Mouse (Mus musculus) MEL (cell line): ENCODE results near the gene Rubcn. TPM values are rescaled to one million over a fixed set of nuclear protein-coding genes. Genes with fewer than 3 reads are reported as not detected.
A peak's percentile ranks its signal among the peaks of the same experiment; 100 is the strongest.
"Not testable (repeated sequence)": the region's sequence is repeated elsewhere in the genome, so short reads cannot be mapped to it uniquely, and the experiment has no call there.

ENCODE experiments used
- DNase-seq: peaks from one replicate; pipeline ENCODE4 v3.0.0; 2011; ENCODE audit warnings: low read depth, low spot score
- H3K27ac ChIP-seq: 2 replicates; pipeline ENCODE4 v1.5.1; 2012; ENCODE audit warnings: low read depth, mild to moderate bottlenecking, control low read depth, low read length, moderate library complexity; ENCODE audit not compliant: control insufficient read depth
- H3K27me3 ChIP-seq, 2 experiments: fragments of 150-350 bp in 1 of 2; sonication (generic) in 1 of 2; 2 replicates each; pipeline ENCODE4 v1.6.1; 2012; ENCODE audit warnings: low read length in 2 of 2, mild to moderate bottlenecking in 2 of 2, improper control_type of control experiment in 1 of 2, moderate library complexity in 1 of 2; ENCODE audit not compliant: insufficient read depth in 2 of 2, control insufficient read depth in 1 of 2
- H3K36me3 ChIP-seq, 2 experiments: 2 replicates each; pipeline ENCODE4 v1.6.1; 2012 to 2014; ENCODE audit warnings: low read length in 2 of 2, improper control_type of control experiment in 1 of 2, inconsistent platforms in 1 of 2, mild to moderate bottlenecking in 1 of 2; ENCODE audit not compliant: insufficient read depth in 2 of 2, control insufficient read depth in 1 of 2
- H3K4me1 ChIP-seq, 2 experiments: fragments of 150-350 bp in 1 of 2; sonication (generic) in 1 of 2; 2 replicates each; pipeline ENCODE4 v1.6.1; 2012; ENCODE audit warnings: low read length in 2 of 2, improper control_type of control experiment in 1 of 2, mild to moderate bottlenecking in 1 of 2; ENCODE audit not compliant: insufficient read depth in 2 of 2, control insufficient read depth in 1 of 2
- H3K4me3 ChIP-seq, 2 experiments: fragments of 150-350 bp in 1 of 2; sonication (generic) in 1 of 2; 2 replicates each; pipeline ENCODE4 v1.5.1; 2012; ENCODE audit warnings: low read depth in 2 of 2, low read length in 2 of 2, mild to moderate bottlenecking in 2 of 2, moderate library complexity in 2 of 2, control low read depth in 1 of 2, improper control_type of control experiment in 1 of 2; ENCODE audit not compliant: control insufficient read depth in 1 of 2, insufficient read depth in 1 of 2
- H3K79me2 ChIP-seq: 2 replicates; pipeline ENCODE4 v1.6.1; 2012; ENCODE audit warnings: mild to moderate bottlenecking, low read length, moderate library complexity; ENCODE audit not compliant: control insufficient read depth, poor library complexity, insufficient read depth
- H3K9ac ChIP-seq: 2 replicates; pipeline ENCODE4 v1.6.1; 2012; ENCODE audit warnings: low read depth, mild to moderate bottlenecking, control low read depth, low read length, moderate library complexity; ENCODE audit not compliant: control insufficient read depth, poor library complexity, severe bottlenecking
- H3K9me3 ChIP-seq: fragments of 150-350 bp; sonication (generic); replicated peaks from 2 replicates; pipeline ENCODE4 v1.6.1; 2012; ENCODE audit warnings: mild to moderate bottlenecking, low read length, improper control_type of control experiment, moderate library complexity; ENCODE audit not compliant: insufficient read depth
- CHD1 ChIP-seq: IDR thresholded peaks from 2 replicates; pipeline ENCODE4 v1.6.1; 2012; ENCODE audit warnings: low read depth, mild to moderate bottlenecking, inconsistent platforms, low read length, improper control_type of control experiment
- CTCF ChIP-seq, 3 experiments: IDR thresholded peaks in 2 of 3; conservative IDR thresholded peaks in 1 of 3; 2 replicates each; pipeline ENCODE4 v1.5.1; 2011 to 2012; ENCODE audit warnings: low read length in 3 of 3, low read depth in 2 of 3, mild to moderate bottlenecking in 2 of 3, improper control_type of control experiment in 1 of 3, inconsistent platforms in 1 of 3, mixed read lengths in 1 of 3, moderate library complexity in 1 of 3; ENCODE audit not compliant: control insufficient read depth in 1 of 3, insufficient read depth in 1 of 3, poor library complexity in 1 of 3, severe bottlenecking in 1 of 3
- E2F4 ChIP-seq: IDR thresholded peaks from 2 replicates; pipeline ENCODE4 v1.6.1; 2011; ENCODE audit warnings: low read depth, low read length, improper control_type of control experiment, borderline replicate concordance
- ELF1 ChIP-seq: IDR thresholded peaks from 2 replicates; pipeline ENCODE4 v1.6.1; 2014; ENCODE audit warnings: low read depth, mild to moderate bottlenecking, inconsistent platforms, low read length, improper control_type of control experiment, moderate library complexity
- HCFC1 ChIP-seq: IDR thresholded peaks from 2 replicates; pipeline ENCODE4 v1.6.1; 2012; ENCODE audit warnings: low read depth, mild to moderate bottlenecking, inconsistent platforms, low read length, improper control_type of control experiment, moderate library complexity
- JUND ChIP-seq: IDR thresholded peaks from 2 replicates; pipeline ENCODE4 v1.6.1; 2011; ENCODE audit warnings: low read depth, mild to moderate bottlenecking, improper control_type of control experiment, low read length
- MAX ChIP-seq: IDR thresholded peaks from 2 replicates; pipeline ENCODE4 v1.6.1; 2011; ENCODE audit warnings: low read length, improper control_type of control experiment
- MYB ChIP-seq: IDR thresholded peaks from 2 replicates; pipeline ENCODE4 v1.6.1; 2011; ENCODE audit warnings: mild to moderate bottlenecking, low read depth, low read length, improper control_type of control experiment
- MYC ChIP-seq: IDR thresholded peaks from 2 replicates; pipeline ENCODE4 v1.6.1; 2011; ENCODE audit warnings: low read depth, mild to moderate bottlenecking, low read length, improper control_type of control experiment, moderate library complexity
- NELFE ChIP-seq: IDR thresholded peaks from 2 replicates; pipeline ENCODE4 v1.6.1; 2011; ENCODE audit warnings: low read depth, low read length, improper control_type of control experiment
- POLR2AphosphoS5 ChIP-seq: IDR thresholded peaks from 2 replicates; pipeline ENCODE4 v1.6.1; 2012; ENCODE audit warnings: low read depth, borderline replicate concordance, mild to moderate bottlenecking, inconsistent platforms, low read length, moderate library complexity, mixed read lengths
- RCOR1 ChIP-seq: IDR thresholded peaks from 2 replicates; pipeline ENCODE4 v1.6.1; 2012; ENCODE audit warnings: low read depth, mild to moderate bottlenecking, inconsistent platforms, low read length, improper control_type of control experiment
- TCF12 ChIP-seq: IDR thresholded peaks from 2 replicates; pipeline ENCODE4 v1.6.1; 2014; ENCODE audit warnings: low read depth, mild to moderate bottlenecking, inconsistent platforms, low read length, improper control_type of control experiment, moderate library complexity
- UBTF ChIP-seq: IDR thresholded peaks from 2 replicates; pipeline ENCODE4 v1.6.1; 2012; ENCODE audit warnings: low read depth, mild to moderate bottlenecking, inconsistent platforms, low read length, improper control_type of control experiment, moderate library complexity, borderline replicate concordance; ENCODE audit not compliant: insufficient read depth
- USF2 ChIP-seq, 2 experiments: IDR thresholded peaks; 2 replicates each; pipeline ENCODE4 v1.6.1; 2011 to 2012; ENCODE audit warnings: improper control_type of control experiment in 2 of 2, low read length in 2 of 2, borderline replicate concordance in 1 of 2, inconsistent platforms in 1 of 2, low read depth in 1 of 2, mild to moderate bottlenecking in 1 of 2; ENCODE audit not compliant: insufficient read depth in 1 of 2
- ZMIZ1 ChIP-seq: IDR thresholded peaks from 2 replicates; pipeline ENCODE4 v1.6.1; 2012; ENCODE audit warnings: low read depth, mild to moderate bottlenecking, inconsistent platforms, low read length, improper control_type of control experiment, moderate library complexity
- ZNF384 ChIP-seq: IDR thresholded peaks from 2 replicates; pipeline ENCODE4 v1.6.1; 2012; ENCODE audit warnings: low read depth, mild to moderate bottlenecking, inconsistent platforms, low read length, improper control_type of control experiment
- polyA plus RNA-seq, 2 experiments: library from polyadenylated mRNA; stranded (reverse) in 1 of 2; unstranded in 1 of 2; fragments of >175 nt in 1 of 2; fragments of >200 nt in 1 of 2; gene quantifications; 2 replicates each; pipeline versions ENCODE4 v1.2.1 to v1.2.4; 2012; ENCODE audit warnings: low replicate concordance in 2 of 2, low read depth in 1 of 2; ENCODE audit not compliant: insufficient read length in 2 of 2, insufficient read depth in 1 of 2, missing spikeins in 1 of 2
- total RNA-seq: library from RNA; depleted of rRNA; stranded (reverse); fragments of 300-350 nt; gene quantifications from 2 replicates; pipeline ENCODE4 v1.2.3, GENCODE M21; 2012

Gene Rubcn
- total and polyA plus RNA-seq, 3 experiments = 10.2 to 14.6 TPM; not detected in 1

DNA sequence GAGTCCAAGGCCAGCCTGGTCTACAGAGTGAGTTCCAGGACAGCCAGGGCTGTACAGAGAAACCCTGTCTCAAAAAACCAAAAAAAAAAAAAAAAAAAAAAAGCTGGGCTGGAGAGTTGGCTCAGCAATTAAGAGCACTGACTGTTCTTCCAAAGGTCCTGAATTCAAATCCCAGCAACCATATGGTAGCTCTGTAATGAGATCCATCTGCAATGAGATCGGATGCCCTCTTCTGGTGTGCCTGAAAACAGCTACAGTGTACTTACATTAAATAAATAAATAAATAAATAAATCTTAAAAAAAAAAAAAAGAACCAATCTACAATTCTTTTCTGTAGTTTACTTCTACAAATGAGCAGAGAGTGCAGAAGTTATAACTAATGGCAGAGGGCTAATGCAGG lies 2.3 kb downstream of the Rubcn start:
- H3K27ac ChIP-seq, H3K9ac ChIP-seq, H3K4me3 ChIP-seq, H3K4me1 ChIP-seq, H3K36me3 ChIP-seq, H3K27me3 ChIP-seq, DNase-seq: not testable (repeated sequence)
- TF ChIP-seq ZNF384 = peak; percentile 68
- TF ChIP-seq, all 39 proteins: peak for 1; not testable (repeated sequence) for 38
- H3K79me2 ChIP-seq = peaks cover 14% of the 10 kb centered on the region
- H3K9me3 ChIP-seq = not testable (repeated sequence)

DNA sequence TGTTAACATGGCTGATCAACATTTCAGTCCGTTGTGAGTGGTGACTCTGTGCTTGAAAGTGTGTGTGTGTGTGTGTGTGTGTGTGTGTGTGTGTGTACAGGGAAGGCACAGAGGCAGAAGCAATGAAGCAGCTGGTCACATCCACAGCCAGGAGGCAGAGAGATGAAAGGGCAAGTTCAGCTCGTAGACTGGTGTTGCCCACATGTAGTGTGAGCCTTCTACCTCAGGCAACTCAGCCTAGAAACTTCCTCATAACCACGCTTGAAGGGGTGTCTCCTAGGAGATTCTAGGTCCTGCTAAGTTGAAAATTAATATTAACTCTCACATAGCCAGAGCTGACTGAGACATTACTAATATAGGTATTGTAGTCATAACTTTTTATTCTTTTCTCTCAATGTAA lies 4.2 kb downstream of the Rubcn start:
- H3K4me1 ChIP-seq = peaks cover 0 to 8% of the 10 kb centered on the region in 2 experiments; a peak in 2 of 4 replicates
- DNase-seq = no peak
- no peak for TF ChIP-seq TCF12
- no peak for TF ChIP-seq E2F4
- TF ChIP-seq MYB = no peak
- no peak for TF ChIP-seq ELF1
- TF ChIP-seq JUND = no peak
- no peak for TF ChIP-seq HCFC1
- TF ChIP-seq UBTF = no peak
- TF ChIP-seq CHD1 = no peak
- TF ChIP-seq CTCF (IDR thresholded peaks at IDR 0.05 in 2 of 3, conservative IDR thresholded peaks at IDR 0.05 in 1 of 3; ENCODE audit: control insufficient read depth in 1 of 3, insufficient read depth in 1 of 3, low read depth in 2 of 3, low read length in 3 of 3, poor library complexity in 1 of 3, severe bottlenecking in 1 of 3) = no peak
- TF ChIP-seq RCOR1 = no peak
- no peak for TF ChIP-seq MYC
- no peak for TF ChIP-seq USF2 (IDR thresholded peaks at IDR 0.05; ENCODE audit: borderline replicate concordance in 1 of 2, insufficient read depth in 1 of 2, low read depth in 1 of 2, low read length in 2 of 2)
- TF ChIP-seq MAX = no peak
- TF ChIP-seq NELFE = no peak
- no peak for TF ChIP-seq POLR2AphosphoS5
- no peak for TF ChIP-seq ZMIZ1
- TF ChIP-seq, all 39 proteins: peak for 0
- Histone ChIP-seq H3K4me3 (no peak overlapping the region), H3K9me3 (no peaks in the 10 kb centered on the region), H3K9ac (no peak overlapping the region), H3K27ac (no peak overlapping the region), H3K36me3 (peaks cover 0 to 2% of the 10 kb centered on the region in 2 experiments; a peak in 1 of 4 replicates), H3K27me3 (no peaks in the 10 kb centered on the region), H3K79me2 (peaks cover 5% of the 10 kb centered on the region)
